Mouse (Mus musculus): ENCODE data around the gene 4930550C14Rik.

DNA sequence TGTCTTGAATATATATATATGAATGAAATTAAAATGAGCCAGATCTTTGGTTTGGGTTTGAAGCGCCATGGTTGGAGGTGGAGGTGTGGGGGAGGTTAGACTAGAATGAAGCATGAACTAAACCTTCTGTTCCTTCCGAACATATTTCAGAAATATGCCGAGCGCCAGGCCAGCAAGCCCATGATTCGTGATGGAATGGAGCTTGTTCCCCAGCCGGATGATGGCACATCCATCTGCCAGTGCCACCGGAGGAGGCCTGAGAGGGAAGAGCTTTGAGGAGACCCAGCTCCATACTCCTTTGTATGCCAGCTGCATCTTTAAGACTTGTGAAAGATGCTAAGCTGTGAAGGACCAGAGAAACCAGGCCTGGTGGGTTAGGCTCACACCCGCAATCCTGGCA lies 2.6 kb upstream of the 4930550C14Rik start:
- no peak for TF ChIP-seq ZC3H11A (IDR thresholded peaks at IDR 0.05; ENCODE audit: borderline replicate concordance, low read depth, low read length)
- TF ChIP-seq CHD2 (IDR thresholded peaks at IDR 0.05; ENCODE audit: low read depth, low read length): no peak

Measured in ES-E14 (cell line).